Mouse (Mus musculus): ENCODE measurements around the gene Pyy.

Gene Pyy

GRCm38 (mm10) chr11:102107732-102108131 is at the start of gene Pyy:
Gene Pyy (minus strand): TSS chr11:102107832.
- DNase-seq: no peak

GRCm38 (mm10) chr11:102156786-102157089 is 49.1 kb upstream of the Pyy start:
- no peak for DNase-seq

GRCm38 (mm10) chr11:102156039-102156785 is 48.6 kb upstream of the Pyy start, which contains the start of gene Tmem101:
Gene Tmem101 (minus strand): TSS chr11:102156404.
- peak; percentile 49 to 71 for DNase-seq

GRCm38 (mm10) chr11:102147213-102147989 is 39.8 kb upstream of the Pyy start:
- DNase-seq: no peak

- no peak for DNase-seq
These were observed 38.9 kb upstream of the Pyy start for GRCm38 (mm10) chr11:102146531-102146930.

GRCm38 (mm10) chr11:102146005-102146404 is 38.4 kb upstream of the Pyy start:
- no peak for DNase-seq

- no peak for DNase-seq
These were observed 37.9 kb upstream of the Pyy start, which contains the start of gene Nags for GRCm38 (mm10) chr11:102145471-102146001. Gene Nags (plus strand): TSS chr11:102145513.

- no peak for DNase-seq
These were observed 37.4 kb upstream of the Pyy start for GRCm38 (mm10) chr11:102144957-102145470.

- DNase-seq: no peak
These were observed 34.7 kb upstream of the Pyy start for GRCm38 (mm10) chr11:102142355-102142754.

GRCm38 (mm10) chr11:102140508-102140907 is 32.9 kb upstream of the Pyy start:
- DNase-seq: no peak

GRCm38 (mm10) chr11:102138447-102138740 is 30.8 kb upstream of the Pyy start:
- DNase-seq: peak; percentile 16 to 29

- no peak for DNase-seq
These were observed 30.2 kb upstream of the Pyy start for GRCm38 (mm10) chr11:102137625-102138446.

GRCm38 (mm10) chr11:102134516-102134915 is 26.9 kb upstream of the Pyy start:
- no peak for DNase-seq

GRCm38 (mm10) chr11:102117386-102117785 is 9.8 kb upstream of the Pyy start:
- DNase-seq: no peak

GRCm38 (mm10) chr11:102116241-102116640 is 8.6 kb upstream of the Pyy start:
- no peak for DNase-seq

GRCm38 (mm10) chr11:102111576-102111975 is 3.9 kb upstream of the Pyy start:
- DNase-seq: no peak

GRCm38 (mm10) chr11:102106911-102107310 is 721 bp downstream of the Pyy start:
- no peak for DNase-seq

- DNase-seq: no peak
These were observed 5.0 kb downstream of the Pyy start for GRCm38 (mm10) chr11:102102485-102103258.

GRCm38 (mm10) chr11:102101219-102101618 is 6.4 kb downstream of the Pyy start, which contains the start of gene Ppy:
Gene Ppy (minus strand): TSS chr11:102101319.
- DNase-seq: no peak

- peak in 1 of 2 experiments; percentile 7 for DNase-seq
These were observed 10.7 kb downstream of the Pyy start for GRCm38 (mm10) chr11:102096887-102097391.

- no peak for DNase-seq
These were observed 11.2 kb downstream of the Pyy start for GRCm38 (mm10) chr11:102096446-102096845.

- DNase-seq: no peak
These were observed 12.0 kb downstream of the Pyy start for GRCm38 (mm10) chr11:102095676-102096075.
